Mouse (Mus musculus) lung, postnatal 14 days (tissue): ENCODE measurements around the gene Cuzd1.

Source experiments
- DNase-seq: peaks from one replicate; pipeline ENCODE4 v3.0.0; 2021

Gene Cuzd1

DNA sequence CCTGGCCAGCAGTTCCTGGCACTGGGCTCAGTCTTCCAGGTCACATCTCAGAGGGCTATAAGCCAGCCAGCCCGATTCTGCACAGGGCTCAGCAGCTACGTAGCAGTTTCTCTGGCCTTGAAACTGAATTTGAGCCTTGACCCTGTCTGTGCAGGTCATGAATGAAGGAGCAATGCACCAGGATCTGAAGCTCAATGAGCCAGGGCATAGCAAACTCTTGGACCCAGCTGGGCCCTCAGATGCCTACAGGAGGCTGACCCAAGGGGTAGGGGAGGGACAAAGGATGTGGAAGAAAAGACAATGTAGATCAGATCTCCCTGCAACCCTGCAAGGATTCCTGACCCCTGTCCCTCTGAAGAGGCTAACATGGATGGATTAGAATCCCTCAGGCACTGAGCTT, at the start of gene Cuzd1:
Cuzd1 (minus strand) TSS at position 101 of the 400 bp plus-strand sequence.
- no peak for DNase-seq

DNA sequence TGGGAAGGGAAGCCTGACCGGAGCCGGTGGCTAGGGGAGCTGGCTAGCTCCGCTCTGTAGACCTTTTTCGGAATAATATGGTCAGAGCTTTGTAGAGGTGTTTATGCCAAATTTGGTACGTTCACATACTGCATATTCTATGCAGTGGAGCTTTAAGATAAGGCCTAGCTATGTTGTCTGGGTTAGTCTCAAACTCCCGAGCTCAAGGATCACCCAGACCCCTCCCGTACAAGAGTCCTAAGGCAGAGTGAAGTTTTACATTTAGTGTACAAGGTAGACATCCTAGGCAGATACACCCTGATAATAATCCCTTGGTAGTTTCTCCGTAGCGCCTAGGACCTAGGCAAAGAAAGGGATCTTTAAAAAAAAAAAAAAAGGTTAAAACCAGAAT, 49.4 kb upstream of the Cuzd1 start:
- DNase-seq = no peak

DNA sequence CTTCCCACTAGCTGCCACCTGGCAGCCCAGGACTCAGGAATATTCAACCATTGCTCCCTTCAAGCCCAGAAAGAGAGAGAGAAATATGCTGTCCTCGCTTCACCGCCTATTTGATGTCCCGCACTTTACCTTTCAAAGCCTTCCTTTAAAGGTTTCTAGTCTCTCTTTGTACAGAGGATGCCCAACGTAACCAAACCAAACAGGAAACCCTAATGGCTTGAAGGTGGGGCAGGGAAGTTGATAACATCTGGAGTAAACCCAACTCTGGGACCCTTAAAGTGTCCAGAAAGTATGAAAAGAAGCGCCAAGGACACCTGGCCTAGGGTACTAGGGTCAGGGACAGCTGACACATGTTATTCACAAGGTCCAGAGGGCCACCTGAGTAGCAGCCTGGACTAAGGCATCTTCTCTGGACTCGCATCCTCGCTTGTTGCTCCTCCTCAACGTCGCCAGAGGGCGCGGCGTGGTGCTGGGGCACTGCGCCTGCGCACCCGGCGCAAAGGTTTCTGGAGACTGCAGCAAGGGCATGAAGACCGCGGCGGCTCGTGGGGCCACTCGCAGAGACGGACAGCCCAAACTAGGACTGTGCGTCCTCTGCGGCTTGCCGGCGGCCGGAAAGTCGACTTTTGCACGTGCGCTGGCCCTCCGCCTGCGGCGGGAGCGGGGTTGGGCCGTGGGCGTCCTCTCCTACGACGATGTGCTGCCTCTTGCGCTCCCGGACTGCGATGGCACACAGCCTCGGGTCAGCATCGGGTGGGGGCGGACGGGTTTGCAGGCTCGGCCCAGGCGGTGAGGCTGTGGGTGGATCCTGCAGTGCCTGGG, 48.8 kb upstream of the Cuzd1 start, which contains the start of gene Pstk:
Pstk (plus strand) TSS at position 494 of the 822 bp plus-strand sequence.
- DNase-seq = peak; percentile 87

DNA sequence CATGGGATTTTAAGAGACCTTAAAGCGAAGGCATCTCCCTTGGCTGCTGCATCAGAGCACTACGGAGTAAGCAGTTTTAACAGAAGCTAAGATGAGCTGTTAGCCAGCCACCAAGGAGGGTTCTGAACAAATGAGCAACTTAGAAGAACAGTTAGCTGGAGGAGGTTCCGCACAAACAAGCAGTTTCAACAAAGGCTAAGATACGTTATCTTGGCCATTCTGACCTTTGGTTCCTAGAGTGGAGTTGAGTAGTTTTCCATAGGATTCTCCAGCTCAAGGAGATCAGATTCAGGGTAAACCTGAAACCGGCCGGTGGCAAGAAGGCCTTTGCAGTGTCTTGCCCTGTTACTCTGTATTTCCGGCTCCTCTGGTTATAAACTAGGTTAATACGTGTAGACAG, 42.0 kb upstream of the Cuzd1 start:
- DNase-seq = no peak

DNA sequence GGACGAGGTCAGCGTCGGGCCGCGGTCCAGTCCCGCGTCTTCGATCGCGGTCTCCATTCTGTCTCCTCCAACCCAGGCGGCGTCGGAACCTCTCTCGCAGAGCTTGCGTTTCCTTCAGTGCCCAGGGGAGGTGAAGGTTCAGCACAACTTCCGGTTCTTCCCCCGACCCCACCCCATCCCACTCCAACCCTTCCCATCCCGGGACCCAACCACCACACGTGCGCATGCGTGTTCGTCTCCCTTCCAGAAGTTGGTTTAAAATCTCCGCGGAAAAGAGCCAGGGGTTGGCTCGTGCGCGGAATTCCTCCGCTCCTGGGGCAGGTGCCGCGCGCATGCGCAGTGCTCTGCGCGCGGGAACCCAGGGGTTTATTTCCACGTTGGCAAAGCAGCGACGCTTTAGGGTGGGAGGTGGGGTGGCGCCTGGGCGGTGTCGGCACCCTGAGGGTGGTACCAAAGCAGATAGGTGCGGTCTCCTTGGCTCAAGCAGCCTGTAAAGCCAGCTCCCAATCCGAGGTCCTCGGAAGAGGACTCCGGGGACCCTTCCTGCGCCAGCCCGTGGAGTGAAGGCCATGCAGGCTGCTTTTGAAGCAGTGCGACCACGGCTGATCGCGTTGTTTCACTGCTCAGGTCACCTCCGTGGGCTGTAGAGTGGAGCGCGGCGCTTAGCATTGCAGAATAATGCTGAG, 40.7 kb upstream of the Cuzd1 start, which contains the start of gene 2310057M21Rik:
2310057M21Rik (minus strand) TSS at position 145 of the 686 bp plus-strand sequence.
- DNase-seq = peak; percentile 95

DNA sequence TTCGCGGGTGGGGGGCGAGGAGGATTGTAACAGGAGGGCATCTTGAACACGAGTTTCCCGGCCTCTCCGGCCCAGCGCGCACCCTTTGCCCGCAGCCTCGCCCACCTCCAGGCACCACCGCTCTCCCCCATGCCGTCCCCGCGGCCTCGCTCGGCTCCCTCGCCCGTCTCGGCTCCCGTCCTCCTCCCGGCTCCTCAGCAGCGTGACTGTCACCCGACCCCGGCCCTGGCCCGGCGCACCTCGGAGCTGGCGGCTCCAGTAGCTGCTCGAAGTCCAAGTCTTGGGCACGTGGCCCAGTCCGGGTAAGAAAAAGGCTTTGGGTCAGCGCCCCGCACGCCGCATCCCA, 40.1 kb upstream of the Cuzd1 start:
- DNase-seq = no peak

DNA sequence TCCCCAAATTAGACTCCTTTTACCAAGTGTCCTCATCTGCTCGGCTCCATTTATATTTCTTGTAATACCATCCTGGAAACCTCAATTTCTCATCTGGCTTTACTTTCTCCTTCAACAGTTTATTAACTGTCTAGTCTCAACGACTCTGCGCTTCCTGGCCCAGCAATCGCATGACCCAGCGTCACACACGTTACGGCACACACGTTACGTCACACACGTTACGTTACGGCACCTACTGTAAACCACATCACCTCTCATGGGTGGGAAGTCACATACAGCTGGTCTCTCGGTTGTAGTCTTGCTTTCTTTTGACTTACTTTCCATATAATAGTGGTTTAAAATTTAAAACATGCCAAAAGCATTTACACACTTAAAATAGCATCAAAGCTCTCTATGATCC, 34.0 kb upstream of the Cuzd1 start:
- DNase-seq = no peak

DNA sequence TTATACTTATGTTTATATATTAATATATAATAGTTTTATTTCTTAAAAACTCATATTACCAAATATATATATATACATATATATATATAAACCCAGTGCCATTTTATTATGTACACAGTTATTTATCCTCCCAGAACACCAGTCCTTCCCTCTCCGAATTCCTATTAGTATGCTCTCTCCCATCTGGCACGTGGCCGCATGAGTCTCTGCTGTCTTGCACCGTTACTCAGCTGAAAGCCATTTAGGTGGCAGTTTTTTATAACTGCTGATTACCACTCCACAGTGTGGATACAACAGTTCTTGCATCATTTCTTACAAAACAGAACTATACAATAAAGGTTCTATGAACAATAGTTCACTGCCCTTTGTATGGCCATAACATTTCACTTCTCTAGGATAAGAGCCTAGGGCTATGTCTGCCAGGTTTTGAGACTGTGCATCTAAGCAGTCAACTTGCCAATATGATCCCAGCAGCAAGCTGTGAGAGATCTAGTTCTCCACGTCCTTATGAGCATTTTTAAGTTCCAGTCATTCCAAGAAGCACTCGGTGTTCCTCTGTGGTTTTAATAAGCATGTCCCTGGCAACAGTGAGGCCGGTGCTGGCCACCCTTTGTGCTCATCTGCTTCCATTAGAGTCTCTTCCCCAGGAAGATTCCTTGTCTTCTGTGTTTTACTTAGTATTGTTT, 23.9 kb upstream of the Cuzd1 start:
- no peak for DNase-seq

DNA sequence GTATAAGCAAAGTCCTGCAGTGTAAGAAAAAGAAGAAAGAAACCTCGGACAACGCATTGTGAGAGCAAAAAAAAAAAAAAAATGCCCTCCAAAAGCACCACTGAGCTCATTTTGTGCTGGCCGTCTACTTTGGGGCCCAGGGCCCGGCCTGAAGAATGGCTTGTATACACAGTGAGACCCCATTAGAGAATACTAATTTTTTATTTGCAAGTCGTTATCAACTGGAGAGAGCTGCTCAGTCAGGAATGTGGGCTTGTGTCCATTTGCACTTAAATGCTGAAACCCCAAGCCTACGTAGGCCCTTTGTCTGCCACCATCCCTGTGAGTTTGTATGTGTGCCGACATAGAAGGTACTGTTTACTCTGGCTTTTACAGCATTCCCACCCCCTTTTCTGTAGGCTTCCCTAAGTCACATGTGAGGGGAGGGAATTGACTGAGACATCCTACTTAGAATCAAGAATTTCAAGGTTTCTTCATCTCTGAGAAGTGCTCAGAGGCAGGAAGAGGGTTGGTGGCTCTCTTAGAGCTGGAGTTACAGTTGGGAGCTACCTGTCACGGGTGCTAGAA, 15.5 kb upstream of the Cuzd1 start:
- DNase-seq = no peak

DNA sequence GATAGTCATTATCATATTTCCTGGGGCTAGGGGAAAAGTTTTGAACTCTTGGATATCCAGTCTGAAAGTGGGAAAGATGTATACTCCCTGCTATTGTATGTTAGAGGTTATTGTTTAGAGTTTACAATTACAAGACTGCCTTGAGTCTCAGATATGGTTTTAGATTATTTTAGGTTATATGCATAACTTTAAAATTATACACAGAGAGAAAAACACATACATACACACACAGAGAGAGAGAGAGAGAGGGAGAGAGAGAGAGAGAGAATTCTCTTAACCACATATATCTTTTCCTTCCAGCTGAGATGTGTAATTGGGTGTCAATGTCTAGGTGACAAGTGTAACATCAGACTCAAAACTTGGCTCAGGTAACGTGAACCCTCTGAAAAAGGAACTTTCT, 11.5 kb upstream of the Cuzd1 start, which contains the start of gene Fam24a:
Fam24a (plus strand) TSS at position 301 of the 400 bp plus-strand sequence.
- no peak for DNase-seq

DNA sequence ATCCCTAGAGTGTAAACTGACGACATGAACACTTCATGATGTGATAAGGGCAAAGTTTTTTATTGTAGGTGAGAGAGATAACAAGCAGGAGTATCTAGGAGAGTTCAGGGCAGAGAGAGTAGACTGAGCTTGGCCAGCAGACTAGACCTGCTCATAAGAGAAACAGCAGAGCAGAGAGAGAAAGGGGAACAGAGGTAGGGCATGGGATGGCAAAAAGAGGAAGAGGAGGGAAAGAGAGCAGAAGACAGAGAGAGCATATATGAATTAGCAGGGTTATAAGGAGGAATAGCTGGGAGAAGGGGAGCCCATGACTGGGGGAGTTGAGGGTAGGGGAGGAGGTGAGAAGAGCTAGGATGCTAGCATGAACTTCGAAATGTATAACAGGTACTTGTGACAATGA, 9.6 kb upstream of the Cuzd1 start:
- no peak for DNase-seq

DNA sequence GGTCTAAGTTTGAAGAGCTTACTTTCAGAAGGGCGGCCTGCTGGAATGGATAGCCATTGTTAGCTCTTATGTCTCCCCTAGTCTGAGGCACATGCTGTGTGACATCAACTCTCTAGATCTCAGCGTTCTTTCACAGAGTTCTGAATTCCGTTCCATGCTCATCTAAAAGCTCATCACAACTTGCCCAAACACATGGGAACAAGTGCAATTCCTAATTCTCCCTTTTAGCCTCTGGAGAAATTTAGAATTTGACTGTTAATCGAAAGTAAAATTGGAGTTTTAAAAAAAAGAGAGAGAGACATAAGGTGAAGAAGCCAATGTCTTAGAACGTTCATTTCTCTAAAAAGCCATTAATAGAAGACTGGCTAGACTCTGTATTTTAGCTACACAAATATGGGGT, 7.3 kb upstream of the Cuzd1 start, which contains the start of gene Fam24b:
Fam24b (minus strand) TSS at position 101 of the 400 bp plus-strand sequence.
- DNase-seq = no peak

DNA sequence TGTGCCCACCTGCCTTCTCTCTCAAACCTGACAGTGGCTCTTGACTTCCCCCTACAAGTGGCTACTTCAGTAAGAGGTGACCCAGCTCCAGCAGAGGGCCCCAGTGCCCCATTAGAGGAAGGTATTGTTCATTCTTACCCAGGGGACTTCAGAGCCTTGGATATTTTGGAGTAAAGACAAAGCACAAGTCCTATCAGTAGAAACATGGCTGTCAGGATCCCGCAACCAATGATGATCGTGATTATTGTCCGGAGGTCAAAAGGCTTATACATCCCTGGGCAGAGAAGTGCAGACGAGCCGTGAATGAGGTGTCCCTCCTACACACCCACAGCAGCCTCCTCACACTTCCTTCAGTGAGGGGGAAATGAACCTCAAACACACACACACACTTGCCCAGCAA, 5.0 kb upstream of the Cuzd1 start:
- no peak for DNase-seq

DNA sequence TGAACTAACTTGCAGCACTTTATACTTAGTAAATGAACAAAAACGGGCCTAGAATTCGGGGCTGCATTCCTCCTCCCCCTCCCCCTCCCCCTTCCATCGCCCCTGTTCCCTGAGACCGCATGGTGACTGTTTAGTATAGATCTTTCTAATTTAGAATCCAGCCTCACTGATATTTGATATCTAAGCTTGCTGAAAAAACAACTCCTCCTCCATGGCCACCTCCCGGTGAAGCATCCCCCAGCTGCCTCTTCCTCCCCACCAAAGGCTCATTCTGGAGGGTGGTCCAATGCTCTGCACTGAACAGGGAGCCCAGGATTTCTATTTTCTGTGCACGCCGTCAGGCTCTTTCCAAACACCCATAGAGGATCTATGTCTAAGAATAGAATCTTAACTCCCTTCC, 3.8 kb downstream of the Cuzd1 start:
- no peak for DNase-seq

DNA sequence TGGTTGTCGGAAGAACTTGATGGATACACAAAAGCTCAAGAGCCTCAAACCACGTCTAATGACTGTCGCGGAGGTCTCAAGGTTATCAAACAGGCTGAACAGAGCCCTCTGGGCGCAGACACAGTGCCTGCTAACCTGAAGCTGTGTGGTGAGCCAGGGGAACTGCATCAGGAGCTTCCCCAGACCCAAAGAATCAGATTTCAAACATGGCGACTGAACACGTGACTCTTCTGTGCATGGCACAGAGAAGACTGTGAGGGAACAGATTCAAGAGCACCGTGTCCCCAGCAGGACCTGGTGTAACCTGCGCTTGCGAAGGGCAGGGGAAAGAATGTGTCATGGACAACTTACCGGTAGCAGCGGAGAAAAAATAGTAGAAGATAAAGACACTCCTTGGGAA, 4.5 kb downstream of the Cuzd1 start:
- no peak for DNase-seq

DNA sequence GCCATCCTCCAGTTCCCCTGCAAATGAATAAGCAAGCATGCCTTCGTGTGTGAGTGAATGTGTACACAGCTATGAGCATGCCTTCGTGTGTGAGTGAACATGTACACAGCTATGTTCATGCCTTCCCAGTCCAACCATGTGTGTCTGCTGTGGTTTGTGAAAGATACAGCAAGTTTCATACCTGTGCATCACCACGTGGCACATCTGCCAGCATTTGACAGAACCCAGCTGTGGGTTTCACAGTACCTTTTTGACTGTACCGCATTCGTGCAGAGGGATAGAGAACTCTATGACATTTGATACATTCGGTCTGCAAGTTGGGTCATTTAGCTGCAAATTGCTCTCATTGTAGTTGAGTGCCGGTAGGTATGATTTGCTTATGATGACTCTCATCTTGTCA, 7.6 kb downstream of the Cuzd1 start:
- no peak for DNase-seq

DNA sequence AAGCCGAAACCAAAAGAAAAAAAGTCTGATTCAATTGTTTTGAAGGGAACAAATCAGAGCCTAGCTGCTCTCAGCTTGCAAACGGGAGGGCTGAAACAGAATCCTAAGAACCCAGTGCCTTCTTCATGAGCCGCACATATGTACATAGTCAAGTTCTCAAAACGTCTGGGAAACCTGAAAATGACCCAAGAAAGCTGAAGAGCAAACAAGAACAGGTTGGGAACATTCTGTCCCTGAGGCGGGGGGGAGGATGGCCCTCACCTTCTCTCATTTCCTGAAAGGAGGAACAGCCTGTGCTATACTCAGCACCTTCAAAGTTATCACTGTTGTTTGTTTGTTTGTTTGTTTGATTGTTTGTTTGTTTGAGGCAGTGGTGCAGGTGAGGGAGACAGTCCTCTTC, 15.4 kb downstream of the Cuzd1 start:
- no peak for DNase-seq

DNA sequence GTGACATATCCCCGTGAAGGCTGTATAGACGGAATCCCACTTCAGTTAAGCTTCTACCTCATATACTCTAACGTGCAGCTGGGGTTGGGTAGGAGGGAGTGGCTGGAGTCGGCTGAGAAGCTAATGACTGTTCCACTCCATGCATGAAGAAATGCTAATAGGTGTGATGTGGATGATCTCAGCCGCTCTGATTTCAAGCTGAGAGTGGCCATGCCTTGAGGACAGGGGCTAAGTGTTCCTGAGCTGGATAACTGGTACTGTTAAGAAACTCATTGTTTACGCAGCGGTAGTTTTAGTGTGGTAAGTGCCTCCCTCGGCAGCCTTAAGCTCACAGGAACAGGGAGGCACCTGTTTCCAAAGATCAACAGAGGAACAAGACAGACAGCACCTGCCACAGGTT, 18.8 kb downstream of the Cuzd1 start:
- peak; percentile 2 for DNase-seq

DNA sequence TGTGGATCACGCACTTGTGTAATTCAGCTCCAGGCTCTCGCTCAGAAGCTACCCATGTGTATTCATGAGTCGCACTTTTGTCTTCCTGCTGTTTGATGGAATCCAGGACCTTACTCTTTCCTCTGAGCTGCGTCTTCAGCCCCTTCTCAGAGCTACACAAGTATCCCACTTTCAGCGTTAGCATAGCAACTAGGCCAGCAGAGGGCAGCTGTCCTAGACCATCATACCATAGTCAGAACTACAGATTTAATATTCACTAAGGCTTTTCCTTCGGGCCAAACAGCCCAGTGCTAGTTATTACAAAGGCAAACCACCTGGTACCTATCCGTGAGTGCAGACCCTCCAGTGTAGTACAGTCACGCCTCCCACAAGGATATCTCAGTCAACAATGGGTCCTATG, 24.9 kb downstream of the Cuzd1 start:
- no peak for DNase-seq

DNA sequence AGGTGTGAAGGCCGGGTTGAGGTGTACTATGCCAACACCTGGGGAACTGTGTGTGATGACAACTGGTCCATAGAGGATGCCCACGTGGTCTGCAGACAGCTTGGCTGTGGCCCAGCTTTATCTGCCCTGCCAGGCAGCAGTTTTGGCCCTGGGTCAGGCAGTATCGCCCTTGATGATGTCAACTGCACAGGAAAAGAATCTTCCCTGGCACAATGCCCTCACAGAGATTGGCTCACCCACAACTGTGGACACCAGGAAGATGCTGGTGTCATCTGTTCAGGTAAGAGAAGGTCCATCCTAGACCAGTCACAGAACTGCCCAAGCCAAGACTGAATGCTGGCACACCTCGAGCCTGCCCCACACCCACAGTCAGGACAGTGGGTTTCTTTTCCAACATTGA, 56.2 kb downstream of the Cuzd1 start:
- DNase-seq = no peak

DNA sequence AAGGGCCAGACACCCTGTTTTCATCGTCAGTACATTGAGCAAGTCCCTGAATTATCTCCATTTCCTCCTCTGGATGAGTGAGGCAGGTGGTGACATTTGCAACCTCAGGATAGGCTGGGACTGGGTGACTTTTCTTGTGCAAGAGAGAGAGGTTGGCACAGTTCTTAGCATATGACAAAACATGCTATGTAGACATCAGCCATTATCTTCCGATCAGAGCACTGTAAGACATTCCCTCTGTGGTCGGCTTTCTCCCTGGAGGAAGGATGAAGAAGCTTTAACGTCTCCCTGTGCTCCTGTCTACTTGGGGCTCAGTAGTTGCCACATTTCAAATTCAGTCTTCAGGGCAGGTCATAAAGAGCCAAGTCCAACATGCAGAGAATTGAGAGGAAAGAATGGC, 57.8 kb downstream of the Cuzd1 start:
- no peak for DNase-seq

DNA sequence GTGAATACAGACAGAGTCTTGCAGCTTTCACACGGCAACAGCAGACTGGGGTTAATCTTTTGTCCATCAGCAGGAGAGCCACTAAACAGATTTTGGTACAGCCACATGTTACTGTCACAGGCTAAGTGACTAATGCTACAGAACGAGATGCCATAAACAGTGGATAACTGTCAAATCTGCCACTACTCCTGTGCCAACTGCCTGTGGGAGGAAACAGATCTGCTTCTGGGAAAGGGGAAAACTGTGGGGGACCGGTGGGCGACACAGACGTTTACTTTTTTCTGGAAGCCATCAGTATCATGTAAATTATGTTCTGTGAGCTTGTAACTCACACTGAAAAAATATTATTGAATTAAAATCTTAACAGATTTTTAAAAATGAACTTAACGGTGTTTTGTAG, 61.1 kb downstream of the Cuzd1 start:
- DNase-seq = no peak
